Mouse (Mus musculus) liver (tissue): ENCODE measurements around the gene Arhgef10l.

Experiments
- DNase-seq: peaks from one replicate; pipeline ENCODE4 v3.0.0-alpha.2; 2020; ENCODE audit warnings: mixed read lengths

The Arhgef10l gene

GRCm38 (mm10) chr4:140507172-140507714 lies 158.6 kb downstream of the Arhgef10l start:
- peak; percentile 26 for DNase-seq

- DNase-seq = no peak
These were observed 160.2 kb downstream of the Arhgef10l start for GRCm38 (mm10) chr4:140505608-140506002.

GRCm38 (mm10) chr4:140504921-140505607 lies 160.7 kb downstream of the Arhgef10l start:
- DNase-seq = no peak

- DNase-seq = no peak
These were observed 161.5 kb downstream of the Arhgef10l start for GRCm38 (mm10) chr4:140504067-140504913.

GRCm38 (mm10) chr4:140500766-140501165 lies 165.0 kb downstream of the Arhgef10l start:
- DNase-seq = no peak

- DNase-seq = no peak
These were observed 166.2 kb downstream of the Arhgef10l start for GRCm38 (mm10) chr4:140499571-140499970.

- no peak for DNase-seq
These were observed 168.6 kb downstream of the Arhgef10l start for GRCm38 (mm10) chr4:140497169-140497568.

- no peak for DNase-seq
These were observed 174.3 kb downstream of the Arhgef10l start for GRCm38 (mm10) chr4:140491555-140491954.

- DNase-seq = no peak
These were observed 180.4 kb downstream of the Arhgef10l start for GRCm38 (mm10) chr4:140485442-140485841.

- DNase-seq = no peak
These were observed 182.7 kb downstream of the Arhgef10l start for GRCm38 (mm10) chr4:140483134-140483533.

- DNase-seq = no peak
These were observed 185.3 kb downstream of the Arhgef10l start for GRCm38 (mm10) chr4:140480369-140481067.

- no peak for DNase-seq
These were observed 190.6 kb downstream of the Arhgef10l start for GRCm38 (mm10) chr4:140475194-140475593.

- no peak for DNase-seq
These were observed 195.9 kb downstream of the Arhgef10l start for GRCm38 (mm10) chr4:140469760-140470452.

GRCm38 (mm10) chr4:140467254-140467791 lies 198.5 kb downstream of the Arhgef10l start:
- DNase-seq = no peak
